Mouse (Mus musculus) T-cell, adult 2 months (primary cell): ENCODE measurements around the gene Zyx.
A peak's percentile ranks its signal among the peaks of the same experiment; 100 is the strongest.

Experiments used
- DNase-seq: peaks from one replicate; pipeline ENCODE4 v3.0.0; 2022; ENCODE audit warnings: low spot score

Gene Zyx

GRCm38 (mm10) chr6:42370630-42371363 is 21.4 kb downstream of the Zyx start:
- no peak for DNase-seq

GRCm38 (mm10) chr6:42372001-42372400 is 22.6 kb downstream of the Zyx start:
- DNase-seq, result no peak

- DNase-seq, result no peak
Measured at GRCm38 (mm10) chr6:42372421-42372815, 23.0 kb downstream of the Zyx start.

GRCm38 (mm10) chr6:42372816-42373547 is 23.6 kb downstream of the Zyx start, which contains the start of gene Epha1:
Epha1 (minus strand) TSS chr6:42373268.
- peak; percentile 59 for DNase-seq

- DNase-seq, result no peak
Measured at GRCm38 (mm10) chr6:42373669-42374430, 24.4 kb downstream of the Zyx start.

- DNase-seq, result no peak
Measured at GRCm38 (mm10) chr6:42374701-42375100, 25.3 kb downstream of the Zyx start.

GRCm38 (mm10) chr6:42375131-42375530 is 25.7 kb downstream of the Zyx start:
- DNase-seq, result no peak

GRCm38 (mm10) chr6:42376016-42376415 is 26.6 kb downstream of the Zyx start:
- no peak for DNase-seq

- no peak for DNase-seq
Measured at GRCm38 (mm10) chr6:42376504-42377019, 27.1 kb downstream of the Zyx start.

GRCm38 (mm10) chr6:42377280-42377679 is 27.9 kb downstream of the Zyx start:
- no peak for DNase-seq

- no peak for DNase-seq
Measured at GRCm38 (mm10) chr6:42379551-42379950, 30.1 kb downstream of the Zyx start.

- DNase-seq, result peak; percentile 34
Measured at GRCm38 (mm10) chr6:42380416-42381144, 31.1 kb downstream of the Zyx start.

GRCm38 (mm10) chr6:42381221-42381620 is 31.8 kb downstream of the Zyx start:
- no peak for DNase-seq

GRCm38 (mm10) chr6:42381916-42382381 is 32.5 kb downstream of the Zyx start:
- no peak for DNase-seq

GRCm38 (mm10) chr6:42383360-42383759 is 33.9 kb downstream of the Zyx start:
- no peak for DNase-seq

- no peak for DNase-seq
Measured at GRCm38 (mm10) chr6:42385635-42386034, 36.2 kb downstream of the Zyx start.

- DNase-seq, result no peak
Measured at GRCm38 (mm10) chr6:42391796-42392330, 42.4 kb downstream of the Zyx start.

GRCm38 (mm10) chr6:42395960-42396809 is 46.8 kb downstream of the Zyx start:
- no peak for DNase-seq

- DNase-seq, result no peak
Measured at GRCm38 (mm10) chr6:42397041-42397657, 47.7 kb downstream of the Zyx start.

GRCm38 (mm10) chr6:42398285-42398684 is 48.9 kb downstream of the Zyx start:
- DNase-seq, result no peak
